30 mouse cellular contexts compared by ENCODE assay signal in genomic region chr7:90354229-90354604, GRCm38 (mm10). TPM values are rescaled to one million over a fixed set of nuclear protein-coding genes. Genes with fewer than 3 reads are reported as not detected.
A peak's percentile ranks its signal among the peaks of the same experiment; 100 is the strongest.
DNase-seq lines count a peak whose midpoint lies in the region; ATAC-seq and TF ChIP-seq lines count a peak whose summit lies in the region.
"Had no signal": no experiment of that assay in that cellular context is flagged by ENCODE, and none has a peak within 500 bp of the region (broad histone marks: within the 10 kb centered on the region; RNA-seq: fewer than 3 reads in every experiment).

No protein-coding gene starts in this region.

- no peak overlapping the region for H3K4me2 ChIP-seq in heart, embryonic 12.5 days
- H3K4me2 ChIP-seq: embryonic facial prominence, embryonic 13.5 days; forebrain, embryonic 12.5 days; hindbrain, embryonic 15.5 days; kidney, embryonic 15.5 days; limb, embryonic 15.5 days; liver, embryonic 13.5 days; midbrain, embryonic 12.5 days; neural tube, embryonic 13.5 days; stomach, embryonic 15.5 days had no signal

- WGBS in heart, embryonic 12.5 days = 80% methylated on average over 2 of the region's 2 CpGs
- WGBS in small intestine, adult 2 months = 85% methylated on average over 2 of the region's 2 CpGs
- 97% methylated on average over 2 of the region's 2 CpGs for WGBS in forebrain, embryonic 10.5 days

- peaks cover 24% of the 10 kb centered on the region for H3K4me1 ChIP-seq in heart, embryonic 12.5 days (replicated peaks)
- peaks cover 5% of the 10 kb centered on the region for H3K4me1 ChIP-seq in cortical plate, adult 2 months (ENCODE audit: control insufficient read depth, insufficient read depth, low read length)
- no peaks in the 10 kb centered on the region for H3K4me1 ChIP-seq in small intestine, adult 2 months (ENCODE audit: control insufficient read depth, insufficient read depth, insufficient read length, low read length)
- H3K4me1 ChIP-seq in forebrain, embryonic 10.5 days = no peaks in the 10 kb centered on the region
- H3K4me1 ChIP-seq: embryonic facial prominence, embryonic 13.5 days; forebrain, embryonic 12.5 days; hindbrain, embryonic 15.5 days; liver, embryonic 13.5 days; midbrain, embryonic 12.5 days; neural tube, embryonic 13.5 days; stomach, embryonic 15.5 days had no signal

- no peak for TF ChIP-seq CTCF in left cerebral cortex, adult 2 months (IDR thresholded peaks at IDR 0.05)
- TF ChIP-seq CTCF in cortical plate, adult 2 months (IDR thresholded peaks at IDR 0.05; ENCODE audit: extremely low read depth, insufficient read depth, low read length) = no peak
- no peak for TF ChIP-seq CTCF in small intestine, adult 2 months (IDR thresholded peaks at IDR 0.05; ENCODE audit: extremely low read depth, insufficient read length, insufficient replicate concordance, low read depth, low read length)

- intact Hi-C loops in heart, postnatal 36 days (cut with DNase I) = no loop called here
- intact Hi-C loops in left cerebral cortex, adult 2 months (cut with DNase I) = no loop called here

- no peaks in the 10 kb centered on the region for H3K9me3 ChIP-seq in heart, embryonic 12.5 days (replicated peaks)
- H3K9me3 ChIP-seq in forebrain, embryonic 10.5 days = no peaks in the 10 kb centered on the region
- H3K9me3 ChIP-seq: embryonic facial prominence, embryonic 13.5 days; forebrain, embryonic 12.5 days; hindbrain, embryonic 15.5 days; kidney, embryonic 15.5 days; limb, embryonic 10.5 days; limb, embryonic 15.5 days; liver, embryonic 13.5 days; megakaryocyte, embryonic 14.5 days; midbrain, embryonic 12.5 days; neural tube, embryonic 13.5 days; stomach, embryonic 15.5 days had no signal

- TF ChIP-seq POLR2A in cortical plate, adult 2 months (IDR thresholded peaks at IDR 0.05; ENCODE audit: extremely low read depth, insufficient read depth, low read length) = no peak
- no peak for TF ChIP-seq POLR2A in small intestine, adult 2 months (IDR thresholded peaks at IDR 0.05; ENCODE audit: low read depth, low read length)

- H3K9ac ChIP-seq in heart, embryonic 12.5 days = no peak overlapping the region
- H3K9ac ChIP-seq: embryonic facial prominence, embryonic 13.5 days; forebrain, embryonic 12.5 days; forebrain, postnatal 0 days; hindbrain, embryonic 15.5 days; kidney, embryonic 15.5 days; limb, embryonic 15.5 days; liver, embryonic 13.5 days; midbrain, embryonic 12.5 days; neural tube, embryonic 13.5 days; stomach, embryonic 15.5 days had no signal

- H3K36me3 ChIP-seq in heart, embryonic 12.5 days = no peaks in the 10 kb centered on the region
- no peaks in the 10 kb centered on the region for H3K36me3 ChIP-seq in small intestine, adult 2 months (ENCODE audit: control insufficient read depth, insufficient read depth, low read length)
- H3K36me3 ChIP-seq in forebrain, embryonic 10.5 days (replicated peaks) = no peaks in the 10 kb centered on the region
- H3K36me3 ChIP-seq: embryonic facial prominence, embryonic 13.5 days; forebrain, embryonic 12.5 days; hindbrain, embryonic 15.5 days; kidney, embryonic 15.5 days; limb, embryonic 10.5 days; limb, embryonic 15.5 days; liver, embryonic 13.5 days; midbrain, embryonic 12.5 days; neural tube, embryonic 13.5 days; stomach, embryonic 15.5 days had no signal

- ATAC-seq in heart, embryonic 12.5 days (ENCODE audit: insufficient number of reproducible peaks, low FRiP score) = no peak
- ATAC-seq: forebrain, postnatal 0 days had no signal

- H3K4me3 ChIP-seq in heart, embryonic 12.5 days = no peak overlapping the region
- H3K4me3 ChIP-seq in left cerebral cortex, adult 2 months = no peak overlapping the region
- H3K4me3 ChIP-seq in cortical plate, adult 2 months (ENCODE audit: insufficient read depth, low read length) = no peak overlapping the region
- no peak overlapping the region for H3K4me3 ChIP-seq in small intestine, adult 2 months (ENCODE audit: low read depth, low read length)
- no peak overlapping the region for H3K4me3 ChIP-seq in forebrain, embryonic 10.5 days
- H3K4me3 ChIP-seq: embryonic facial prominence, embryonic 13.5 days; erythroblast, embryonic 14.5 days; forebrain, embryonic 12.5 days; hindbrain, embryonic 15.5 days; kidney, embryonic 15.5 days; layer of hippocampus, adult 2 months; limb, embryonic 10.5 days; limb, embryonic 15.5 days; liver, embryonic 13.5 days; midbrain, embryonic 12.5 days; neural tube, embryonic 13.5 days; stomach, embryonic 15.5 days had no signal

- H3K27me3 ChIP-seq in heart, embryonic 12.5 days (replicated peaks) = no peaks in the 10 kb centered on the region
- H3K27me3 ChIP-seq in small intestine, adult 2 months (ENCODE audit: control insufficient read depth, insufficient read depth, low read length) = no peaks in the 10 kb centered on the region
- H3K27me3 ChIP-seq in forebrain, embryonic 10.5 days (ENCODE audit: poor library complexity, severe bottlenecking) = no peaks in the 10 kb centered on the region
- H3K27me3 ChIP-seq: embryonic facial prominence, embryonic 13.5 days; forebrain, embryonic 12.5 days; hindbrain, embryonic 15.5 days; kidney, embryonic 15.5 days; limb, embryonic 15.5 days; liver, embryonic 13.5 days; megakaryocyte, embryonic 14.5 days; midbrain, embryonic 12.5 days; neural tube, embryonic 13.5 days; stomach, embryonic 15.5 days had no signal

- peak overlapping the region; percentile 43; the same call in 1 of the 2 replicates for H3K27ac ChIP-seq in heart, embryonic 12.5 days (ENCODE audit: poor library complexity, severe bottlenecking)
- H3K27ac ChIP-seq in left cerebral cortex, adult 2 months = peak overlapping the region; percentile 53
- H3K27ac ChIP-seq in cortical plate, adult 2 months (ENCODE audit: insufficient read depth, low read length) = peak overlapping the region; percentile 68; the same call in 1 of the 2 replicates
- H3K27ac ChIP-seq in small intestine, adult 2 months (ENCODE audit: insufficient read depth, low read depth, low read length) = peak overlapping the region; percentile 45; the same call in 1 of the 2 replicates
- no peak overlapping the region for H3K27ac ChIP-seq in forebrain, embryonic 10.5 days
- H3K27ac ChIP-seq: embryonic facial prominence, embryonic 13.5 days; forebrain, embryonic 12.5 days; hindbrain, embryonic 15.5 days; kidney, embryonic 15.5 days; layer of hippocampus, adult 2 months; limb, embryonic 10.5 days; limb, embryonic 15.5 days; liver, embryonic 13.5 days; midbrain, embryonic 12.5 days; neural tube, embryonic 13.5 days; stomach, embryonic 15.5 days had no signal

- no peak for DNase-seq in heart, postnatal 36 days
- DNase-seq in left cerebral cortex, adult 2 months (ENCODE audit: extremely low spot score in 1 of 2, low spot score in 2 of 2) = no peak
- no peak for DNase-seq in left cerebral cortex, adult 9 months (ENCODE audit: low spot score in 2 of 2)
- no peak for DNase-seq in forebrain, embryonic 10.5 days (ENCODE audit: extremely low spot score, low spot score)
- DNase-seq: adrenal gland, postnatal 25 days; cerebellum, adult 11-12 months; cerebellum, adult 9-11 months; forebrain, postnatal 0 days; gastrocnemius, postnatal 25 days; kidney, adult 11 months; kidney, postnatal 36 days; liver, embryonic 13.5 days; lung, adult 18-20 months; lung, postnatal 4 days; right cerebral cortex, postnatal 4 days had no signal

RNA-seq across cellular contexts. Expression of gene Sytl2, which starts 52.2 kb away (rescaled TPM):
- 7.3 and 8.3 TPM in 2 replicates for polyA plus RNA-seq in heart, embryonic 12.5 days (2016; fragmentation: Nextera tagmentation; extraction: Ambion mirVana)
- total RNA-seq in heart, postnatal 36 days (2021) = 1 to 10 TPM; 2.6 to 2.7 TPM
- 10 to 100 TPM; 87.1 to 90.8 TPM for total RNA-seq in left cerebral cortex, adult 2 months (2021)
- 119 and 134 TPM in 2 replicates for polyA plus RNA-seq in cortical plate, adult 2 months (2012; rRNA removed)
- polyA plus RNA-seq in small intestine, adult 2 months (2012; rRNA removed) = 4.2 and 5.1 TPM in 2 replicates
- polyA plus RNA-seq in forebrain, embryonic 10.5 days (2016; fragmentation: Nextera tagmentation; extraction: Ambion mirVana) = 1.5 and 2.0 TPM in 2 replicates

Comparison
In these comparisons a context has a peak if more than half of its experiments do, and no peak if none do; other contexts are left out.
1. RNA of gene Sytl2, which starts 52.2 kb away (polyA plus RNA-seq): 119 to 134 TPM in cortical plate, adult 2 months; 7.3 to 8.3 TPM in heart, embryonic 12.5 days, 4.2 to 5.1 TPM in small intestine, adult 2 months and 1.5 to 2.0 TPM in forebrain, embryonic 10.5 days; every median in the first group is over 10 times any median in the second.